Mouse (Mus musculus) heart, adult 2 months (tissue): ENCODE measurements at regions not wholly inside any gene's neighbourhood (a gene's known extent, or its start where the extent isn't known, plus 50 kb on each side); places are given as distances from the start of the nearest gene placed in this dataset.
A peak's percentile ranks its signal among the peaks of the same experiment; 100 is the strongest.

Experiments used
- DNase-seq, 2 experiments: peaks; one replicate each; pipeline ENCODE4 v3.0.0; 2021
- H3K27ac ChIP-seq: fragments of 200-600 bp; 2 replicates; pipeline ENCODE4 v1.8.1; 2022
- H3K27me3 ChIP-seq: fragments of 200-500 bp; 2 replicates; pipeline ENCODE4 v1.6.1; 2012; ENCODE audit warnings: mild to moderate bottlenecking, low read length, inconsistent platforms, mixed read lengths; ENCODE audit not compliant: control insufficient read depth, insufficient read depth
- H3K36me3 ChIP-seq: fragments of 200-500 bp; 2 replicates; pipeline ENCODE4 v1.6.1; 2012; ENCODE audit warnings: low read length, inconsistent platforms; ENCODE audit not compliant: control insufficient read depth, insufficient read depth
- H3K4me1 ChIP-seq: fragments of 200-500 bp; 2 replicates; pipeline ENCODE4 v1.6.1; 2011; ENCODE audit warnings: low read length; ENCODE audit not compliant: control insufficient read depth, insufficient read depth
- H3K4me3 ChIP-seq: fragments of 200-600 bp; 2 replicates; pipeline ENCODE4 v1.8.1; 2022
- H3K79me2 ChIP-seq: fragments of 200-500 bp; replicated peaks from 2 replicates; pipeline ENCODE4 v1.6.1; 2012; ENCODE audit warnings: mild to moderate bottlenecking, inconsistent platforms, low read length, moderate library complexity, mixed read lengths; ENCODE audit not compliant: control insufficient read depth, insufficient read depth
- H3K9ac ChIP-seq: fragments of 200-500 bp; 2 replicates; pipeline ENCODE4 v1.6.1; 2012; ENCODE audit warnings: low read depth, mild to moderate bottlenecking, control low read depth, inconsistent platforms, low read length, mixed read lengths
- CTCF ChIP-seq: fragments of 200-600 bp; IDR thresholded peaks from 2 replicates; pipeline ENCODE4 v1.8.1; 2022; ENCODE audit warnings: antibody characterized with exemption, mild to moderate bottlenecking, moderate library complexity
- EP300 ChIP-seq: fragments of 200-500 bp; IDR thresholded peaks from 2 replicates; pipeline ENCODE4 v1.6.1; 2011; ENCODE audit warnings: low read depth, low read length, control low read depth; ENCODE audit not compliant: insufficient read depth
- POLR2A ChIP-seq: fragments of 200-500 bp; IDR thresholded peaks from 2 replicates; pipeline ENCODE4 v1.6.1; 2011; ENCODE audit warnings: mild to moderate bottlenecking, low read depth, low read length, control low read depth; ENCODE audit not compliant: insufficient read depth
- WGBS: fragments of 180-500 bp; shearing (Covaris S2); methylation state at CpG from one replicate; pipeline ENCODE4 v1.1.7; 2018; 5-methylcytosine and 5-hydroxymethylcytosine counted together
- intact Hi-C: fragments of 180-260 bp; cut with DNase I; formaldehyde crosslinking; loops from one replicate; pipeline ENCODE4 v1.15.1; 2025

DNA sequence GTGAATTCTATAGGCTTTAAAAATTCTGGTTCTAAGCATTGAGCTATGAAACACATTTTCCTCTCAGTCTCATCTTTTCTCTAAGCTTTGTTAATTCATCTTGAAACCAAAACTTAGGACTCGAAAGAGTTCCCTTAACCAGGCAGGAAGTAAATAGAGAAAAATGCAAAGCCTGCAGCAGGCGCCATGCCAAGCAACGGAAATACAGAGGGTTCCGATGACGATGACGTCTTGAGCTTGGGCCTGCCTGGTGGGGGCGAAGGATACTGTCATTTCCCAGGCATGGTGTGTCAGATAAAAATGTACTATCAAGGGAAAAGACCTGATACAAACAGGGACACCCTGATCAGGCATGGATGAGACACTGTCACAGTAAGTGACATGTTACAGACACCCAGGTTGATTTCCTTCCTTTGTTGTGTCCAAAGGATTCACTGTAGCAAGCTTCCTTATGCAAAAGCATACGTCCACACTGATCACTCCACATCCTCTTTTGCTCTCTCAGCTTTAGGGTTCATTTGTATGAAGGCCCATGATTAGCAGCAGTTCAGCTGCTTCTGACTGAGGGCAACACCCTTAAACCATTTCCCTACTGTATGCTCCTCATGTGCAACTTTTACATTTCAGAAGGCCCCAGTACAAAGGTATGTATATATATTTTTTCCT, 135.0 kb downstream of the Cemip2 start:
- TF ChIP-seq EP300 (no peak), POLR2A (0 out of 2 replicates have a peak, but pooled peaks have one; percentile 11)
- no peaks in the 10 kb centered on the region for H3K79me2 ChIP-seq
- H3K27ac ChIP-seq: peak overlapping the region; percentile 54
- H3K4me1 ChIP-seq: peaks cover 13% of the 10 kb centered on the region
- 0 out of 2 replicates have a peak overlapping the region, but pooled peaks have one; percentile 30 for H3K9ac ChIP-seq
- no peaks in the 10 kb centered on the region for H3K27me3 ChIP-seq
- 24% methylated on average over 8 of the region's 8 CpGs for WGBS
- peaks cover 7% of the 10 kb centered on the region; the same call in 1 of the 2 replicates for H3K36me3 ChIP-seq
- DNase-seq: peak; percentile 52 to 68
- intact Hi-C loops: loop anchor here (2.0 kb wide), 1 partner anchor 14 kb away; no protein-coding TSS in a partner anchor
- no peak overlapping the region for H3K4me3 ChIP-seq

- Histone ChIP-seq H3K4me3 (no peak overlapping the region), H3K79me2 (no peaks in the 10 kb centered on the region), H3K27me3 (no peaks in the 10 kb centered on the region), H3K36me3 (peaks cover 7% of the 10 kb centered on the region; the same call in 1 of the 2 replicates), H3K27ac (peak overlapping the region; percentile 54), H3K4me1 (peaks cover 13% of the 10 kb centered on the region), H3K9ac (no peak overlapping the region)
- peak; percentile 33 to 35 for DNase-seq
- TF ChIP-seq CTCF: no peak
- peak; percentile 69; the same call in 1 of the 2 replicates for TF ChIP-seq EP300
- no peak for TF ChIP-seq POLR2A
- intact Hi-C loops: loop anchor here (2.0 kb wide), 1 partner anchor 15 kb away; no protein-coding TSS in a partner anchor
- WGBS: 27% methylated on average over 9 of the region's 9 CpGs
Observed at GRCm38 (mm10) chr19:21913748-21914611, 135.8 kb downstream of the Cemip2 start.

DNA sequence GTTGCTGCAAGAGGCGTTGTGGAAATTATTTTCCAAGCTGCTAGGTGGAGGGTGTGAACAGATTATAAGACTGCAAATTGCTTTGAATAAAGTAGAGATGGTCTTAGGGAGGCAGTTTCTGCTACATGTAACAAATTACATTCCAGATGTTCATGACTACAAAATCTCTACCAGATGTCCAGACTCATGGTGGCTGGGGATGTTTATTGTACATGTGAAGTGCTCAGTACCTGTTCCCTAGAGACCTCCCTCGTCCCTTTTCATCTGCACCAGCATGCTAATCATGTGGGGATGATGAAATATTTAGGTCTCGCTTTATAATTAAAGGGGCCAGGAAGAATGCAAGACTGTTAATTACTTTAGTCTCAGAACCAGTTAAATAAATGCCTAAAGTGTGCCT, 136.5 kb downstream of the Cemip2 start:
- TF ChIP-seq CTCF (no peak), POLR2A (no peak), EP300 (no peak)
- DNase-seq: no peak
- Histone ChIP-seq H3K79me2 (no peaks in the 10 kb centered on the region), H3K27me3 (no peaks in the 10 kb centered on the region), H3K27ac (peak overlapping the region; percentile 54), H3K4me1 (peaks cover 14% of the 10 kb centered on the region), H3K4me3 (no peak overlapping the region), H3K9ac (no peak overlapping the region), H3K36me3 (peaks cover 7% of the 10 kb centered on the region; the same call in 1 of the 2 replicates)
- intact Hi-C loops: no loop called here
- 51% methylated on average over 3 of the region's 3 CpGs for WGBS

DNA sequence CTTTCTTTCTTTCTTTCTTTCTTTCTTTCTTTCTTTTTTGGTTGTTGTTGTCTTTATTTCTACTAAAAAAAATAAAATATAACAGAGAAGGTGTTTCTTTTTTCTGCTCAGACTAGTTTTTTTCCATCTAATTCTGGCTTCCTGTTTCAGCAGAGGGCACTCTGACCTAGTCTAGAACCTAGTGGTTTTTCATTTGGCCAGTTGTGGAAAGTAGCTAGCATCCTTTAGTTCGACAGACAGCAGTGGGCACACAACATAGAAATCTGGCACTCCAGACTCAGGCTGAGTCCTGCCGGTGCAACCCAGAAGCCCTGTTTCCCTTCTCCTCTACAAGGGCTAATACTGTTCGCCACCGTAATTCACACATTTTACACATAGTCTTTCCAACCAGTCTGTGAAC, 140.0 kb downstream of the Cemip2 start:
- Histone ChIP-seq H3K27ac (no peak overlapping the region), H3K9ac (no peak overlapping the region), H3K4me3 (no peak overlapping the region), H3K4me1 (peaks cover 11% of the 10 kb centered on the region), H3K36me3 (peaks cover 4% of the 10 kb centered on the region; the same call in 1 of the 2 replicates), H3K79me2 (no peaks in the 10 kb centered on the region), H3K27me3 (no peaks in the 10 kb centered on the region)
- TF ChIP-seq CTCF: peak; percentile 28
- TF ChIP-seq POLR2A: no peak
- no peak for TF ChIP-seq EP300
- DNase-seq: no peak
- intact Hi-C loops: no loop called here
- 77% methylated on average over 4 of the region's 4 CpGs for WGBS

DNA sequence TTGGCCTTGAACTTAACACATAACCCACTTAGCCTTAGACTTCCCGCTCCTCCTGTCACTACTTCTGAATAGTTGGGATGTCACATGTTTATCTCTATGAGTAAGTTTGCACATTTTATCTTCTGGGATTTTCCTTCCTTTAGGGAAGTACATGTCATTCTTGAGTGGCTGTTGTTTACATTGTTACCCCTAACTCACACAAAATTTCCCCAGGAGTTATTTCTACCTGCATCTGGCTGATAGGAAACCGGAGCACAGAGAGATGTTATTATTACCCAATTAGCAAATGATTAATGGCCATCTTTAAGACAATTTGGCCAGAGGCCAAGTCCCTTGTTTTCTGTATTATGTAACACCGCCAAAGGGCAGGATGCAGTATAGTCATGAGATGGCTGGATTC, 140.9 kb downstream of the Cemip2 start:
- no peaks in the 10 kb centered on the region for H3K79me2 ChIP-seq
- no peak for TF ChIP-seq EP300
- TF ChIP-seq POLR2A: no peak
- TF ChIP-seq CTCF: no peak
- WGBS: 57% methylated on average over 3 of the region's 3 CpGs
- H3K27ac ChIP-seq: no peak overlapping the region
- no peak overlapping the region for H3K4me3 ChIP-seq
- H3K4me1 ChIP-seq: peaks cover 6% of the 10 kb centered on the region
- H3K36me3 ChIP-seq: no peaks in the 10 kb centered on the region
- intact Hi-C loops: no loop called here
- DNase-seq: no peak
- no peaks in the 10 kb centered on the region for H3K27me3 ChIP-seq
- no peak overlapping the region for H3K9ac ChIP-seq

DNA sequence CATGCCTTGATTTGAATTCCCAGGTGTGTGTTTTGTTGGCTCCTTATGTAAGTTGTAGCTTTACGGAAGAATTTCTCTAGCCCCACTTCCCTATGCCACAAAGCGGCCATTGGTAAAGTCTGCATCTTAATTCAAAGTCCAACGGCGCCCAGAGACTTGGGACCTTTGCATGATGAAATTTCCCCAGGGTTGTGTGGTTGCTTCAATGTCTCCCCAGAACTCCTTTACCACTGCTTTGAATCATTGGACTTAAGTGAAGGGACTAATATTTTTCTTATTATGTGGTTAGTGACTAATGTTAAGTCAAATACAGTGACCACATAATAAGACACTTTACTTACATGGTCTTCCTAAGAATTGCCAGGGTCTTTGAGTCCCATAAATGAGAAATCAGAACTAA, 162.0 kb downstream of the Cemip2 start:
- Histone ChIP-seq H3K79me2 (no peaks in the 10 kb centered on the region), H3K27ac (no peak overlapping the region), H3K9ac (no peak overlapping the region), H3K36me3 (peaks cover 2% of the 10 kb centered on the region), H3K4me1 (peaks cover 13% of the 10 kb centered on the region), H3K27me3 (no peaks in the 10 kb centered on the region), H3K4me3 (no peak overlapping the region)
- WGBS: 93% methylated on average over 4 of the region's 4 CpGs
- TF ChIP-seq POLR2A (no peak), CTCF (no peak), EP300 (no peak)
- no peak for DNase-seq
- intact Hi-C loops: loop anchor here (5.0 to 10.0 kb wide), 5 partner anchors 43 to 365 kb away; no protein-coding TSS in a partner anchor
